Mouse (Mus musculus) cortical plate, adult 2 months (tissue): Measurements from ENCODE around the gene Arhgef18.

Experiments
- CTCF ChIP-seq: fragments of 200-500 bp; IDR thresholded peaks from 2 replicates; pipeline ENCODE4 v1.5.1; 2011; ENCODE audit warnings: mild to moderate bottlenecking, control low read depth, low read length; ENCODE audit not compliant: insufficient read depth; ENCODE audit errors: extremely low read depth
- POLR2A ChIP-seq: fragments of 200-500 bp; IDR thresholded peaks from 2 replicates; pipeline ENCODE4 v1.6.1; 2011; ENCODE audit warnings: mild to moderate bottlenecking, low read length, control low read depth; ENCODE audit not compliant: insufficient read depth; ENCODE audit errors: extremely low read depth

DNA sequence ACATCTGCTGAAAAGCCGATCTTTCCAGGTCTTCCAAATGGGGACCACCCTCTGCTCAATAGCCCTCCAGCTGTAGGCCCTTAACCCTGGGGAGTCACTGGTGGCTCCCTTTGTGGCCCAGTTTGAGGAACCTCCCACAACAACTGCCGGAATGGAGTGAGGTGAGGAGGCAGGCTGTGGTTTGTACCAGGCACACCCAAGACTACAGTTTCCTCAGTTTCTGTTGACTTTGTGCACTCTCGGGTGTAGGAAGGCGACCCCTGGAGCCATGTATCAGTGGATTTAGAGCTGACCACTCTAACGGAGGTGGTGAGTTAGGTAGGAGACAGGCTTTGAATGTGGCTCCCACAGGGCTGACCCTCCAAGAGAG lies 38.4 kb upstream of the Arhgef18 start:
- TF ChIP-seq POLR2A (no peak), CTCF (no peak)
